Mouse (Mus musculus) midbrain, embryonic 13.5 days (tissue): ENCODE results near the gene Hs6st1. TPM values are rescaled to one million over a fixed set of nuclear protein-coding genes. Genes with fewer than 3 reads are reported as not detected.
A peak's percentile ranks its signal among the peaks of the same experiment; 100 is the strongest.

Experiments
- ATAC-seq: fragments of 200-750 bp; cut with Nextera tagmentation; 2 replicates; pipeline ENCODE4 v1.8.0; 2017; ENCODE audit warnings: mild to moderate bottlenecking, moderate TSS enrichment, moderate library complexity
- H3K27ac ChIP-seq: fragments of 300-500 bp; sonication (generic); 2 replicates; pipeline ENCODE4 v1.5.1; 2015; ENCODE audit warnings: inconsistent platforms, mild to moderate bottlenecking, moderate library complexity
- H3K27me3 ChIP-seq: fragments of 300-500 bp; sonication (generic); 2 replicates; pipeline ENCODE4 v1.6.1; 2015; ENCODE audit warnings: mild to moderate bottlenecking, inconsistent platforms
- H3K36me3 ChIP-seq: fragments of 300-500 bp; sonication (generic); 2 replicates; pipeline ENCODE4 v1.6.1; 2015; ENCODE audit warnings: mild to moderate bottlenecking, inconsistent platforms
- H3K4me1 ChIP-seq: fragments of 300-500 bp; sonication (generic); replicated peaks from 2 replicates; pipeline ENCODE4 v1.6.1; 2015; ENCODE audit warnings: inconsistent platforms
- H3K4me2 ChIP-seq: fragments of 300-500 bp; sonication (generic); replicated peaks from 2 replicates; pipeline ENCODE4 v1.6.1; 2015; ENCODE audit warnings: moderate library complexity, mild to moderate bottlenecking, inconsistent platforms
- H3K4me3 ChIP-seq: fragments of 300-500 bp; sonication (generic); replicated peaks from 2 replicates; pipeline ENCODE4 v1.5.1; 2015; ENCODE audit warnings: mild to moderate bottlenecking, inconsistent platforms
- H3K9ac ChIP-seq: fragments of 300-500 bp; sonication (generic); replicated peaks from 2 replicates; pipeline ENCODE4 v1.6.1; 2015; ENCODE audit warnings: mild to moderate bottlenecking, inconsistent platforms
- H3K9me3 ChIP-seq: fragments of 300-500 bp; sonication (generic); 2 replicates; pipeline ENCODE4 v1.6.1; 2016; ENCODE audit warnings: mild to moderate bottlenecking, inconsistent platforms
- WGBS: fragments of 180-500 bp; shearing (Covaris S2); methylation state at CpG from one replicate; pipeline ENCODE4 v1.1.7; 2015; 5-methylcytosine and 5-hydroxymethylcytosine counted together
- polyA plus RNA-seq: library from polyadenylated mRNA; unstranded; fragments of >200 nt; fragmentation: Nextera tagmentation; extraction: Ambion mirVana; gene quantifications from 2 replicates; pipeline ENCODE4 v1.2.1, GENCODE M21; 2015

The Hs6st1 gene
- polyA plus RNA-seq, 1 experiment from 2014 or later, result 10.4 TPM

- ATAC-seq, result no peak
- H3K4me2 ChIP-seq, result no peak overlapping the region
- H3K36me3 ChIP-seq, result 0 out of 2 replicates have a peak, but pooled peaks cover under 1% of the 10 kb centered on the region
- H3K4me1 ChIP-seq, result peaks cover 63% of the 10 kb centered on the region
- H3K9me3 ChIP-seq, result no peaks in the 10 kb centered on the region
- H3K27ac ChIP-seq, result no peak overlapping the region
- WGBS, result 89% methylated on average over 6 of the region's 6 CpGs
- peaks cover 7% of the 10 kb centered on the region; the same call in 1 of the 2 replicates for H3K27me3 ChIP-seq
- H3K9ac ChIP-seq, result no peak overlapping the region
- H3K4me3 ChIP-seq, result no peak overlapping the region
These were observed 1.8 kb upstream of the Hs6st1 start for GRCm38 (mm10) chr1:36066216-36066980.

GRCm38 (mm10) chr1:36067201-36067600, 999 bp upstream of the Hs6st1 start:
- Histone ChIP-seq H3K27ac (no peak overlapping the region), H3K4me3 (no peak overlapping the region), H3K36me3 (0 out of 2 replicates have a peak, but pooled peaks cover 2% of the 10 kb centered on the region), H3K9ac (no peak overlapping the region), H3K4me1 (peaks cover 71% of the 10 kb centered on the region), H3K27me3 (peaks cover 6% of the 10 kb centered on the region; the same call in 1 of the 2 replicates), H3K4me2 (no peak overlapping the region), H3K9me3 (no peaks in the 10 kb centered on the region)
- 77% methylated on average over 4 of the region's 4 CpGs for WGBS
- no peak for ATAC-seq

GRCm38 (mm10) chr1:36067611-36068010, 589 bp upstream of the Hs6st1 start:
- H3K4me2 ChIP-seq, result peak overlapping the region; percentile 73
- H3K4me1 ChIP-seq, result peaks cover 75% of the 10 kb centered on the region
- peak; percentile 0; the same call in 1 of the 2 replicates for ATAC-seq
- 0 out of 2 replicates have a peak, but pooled peaks cover 2% of the 10 kb centered on the region for H3K36me3 ChIP-seq
- H3K4me3 ChIP-seq, result peak overlapping the region; percentile 64
- peaks cover 3% of the 10 kb centered on the region; the same call in 1 of the 2 replicates for H3K27me3 ChIP-seq
- WGBS, result 18% methylated on average over 12 of the region's 12 CpGs
- H3K9ac ChIP-seq, result peak overlapping the region; percentile 62
- H3K27ac ChIP-seq, result 0 out of 2 replicates have a peak overlapping the region, but pooled peaks have one; percentile 82
- H3K9me3 ChIP-seq, result no peaks in the 10 kb centered on the region

GRCm38 (mm10) chr1:36068531-36069120, 426 bp downstream of the Hs6st1 start:
- peak overlapping the region; percentile 73 for H3K4me2 ChIP-seq
- peaks cover 77% of the 10 kb centered on the region for H3K4me1 ChIP-seq
- WGBS, result under 1% methylated on average over 45 of the region's 76 CpGs
- ATAC-seq, result peak; percentile 5; the same call in 1 of the 2 replicates
- peak overlapping the region; percentile 64 for H3K4me3 ChIP-seq
- H3K9me3 ChIP-seq, result no peaks in the 10 kb centered on the region
- H3K36me3 ChIP-seq, result peaks cover 5% of the 10 kb centered on the region; the same call in 1 of the 2 replicates
- peak overlapping the region; percentile 82 for H3K27ac ChIP-seq
- peak overlapping the region; percentile 79 for H3K9ac ChIP-seq
- H3K27me3 ChIP-seq, result peaks cover 3% of the 10 kb centered on the region; the same call in 1 of the 2 replicates

GRCm38 (mm10) chr1:36069291-36069771, 1.1 kb downstream of the Hs6st1 start:
- Histone ChIP-seq H3K27ac (peak overlapping the region; percentile 82), H3K36me3 (peaks cover 5% of the 10 kb centered on the region; the same call in 1 of the 2 replicates), H3K27me3 (peaks cover 3% of the 10 kb centered on the region; the same call in 1 of the 2 replicates), H3K4me3 (peak overlapping the region; percentile 64), H3K9ac (peak overlapping the region; percentile 79), H3K4me1 (peaks cover 74% of the 10 kb centered on the region), H3K9me3 (no peaks in the 10 kb centered on the region), H3K4me2 (peak overlapping the region; percentile 73)
- ATAC-seq, result peak; percentile 5; the same call in 1 of the 2 replicates
- under 1% methylated on average over 13 of the region's 13 CpGs for WGBS

GRCm38 (mm10) chr1:36070190-36070589, 2.0 kb downstream of the Hs6st1 start:
- no peak for ATAC-seq
- WGBS, result 31% methylated on average over 6 of the region's 6 CpGs

GRCm38 (mm10) chr1:36070740-36071139, 2.5 kb downstream of the Hs6st1 start:
- Histone ChIP-seq H3K4me2 (peak overlapping the region; percentile 73), H3K27ac (no peak overlapping the region), H3K36me3 (peaks cover 5% of the 10 kb centered on the region; the same call in 1 of the 2 replicates), H3K9me3 (no peaks in the 10 kb centered on the region), H3K4me1 (peaks cover 76% of the 10 kb centered on the region), H3K27me3 (peaks cover 3% of the 10 kb centered on the region; the same call in 1 of the 2 replicates), H3K9ac (peak overlapping the region; percentile 79), H3K4me3 (peak overlapping the region; percentile 64)
- WGBS, result 42% methylated on average over 2 of the region's 3 CpGs
- no peak for ATAC-seq

More at GRCm38 (mm10) chr1:36070190-36070589, 2.0 kb downstream of the Hs6st1 start:
- no peak overlapping the region for H3K27ac ChIP-seq
- H3K9ac ChIP-seq, result peak overlapping the region; percentile 79
- H3K36me3 ChIP-seq, result peaks cover 5% of the 10 kb centered on the region; the same call in 1 of the 2 replicates
- no peaks in the 10 kb centered on the region for H3K9me3 ChIP-seq
- H3K4me2 ChIP-seq, result peak overlapping the region; percentile 73
- peaks cover 76% of the 10 kb centered on the region for H3K4me1 ChIP-seq
- H3K4me3 ChIP-seq, result peak overlapping the region; percentile 64
- H3K27me3 ChIP-seq, result peaks cover 3% of the 10 kb centered on the region; the same call in 1 of the 2 replicates

- WGBS, result 73% methylated on average over 7 of the region's 7 CpGs
- Histone ChIP-seq H3K9me3 (no peaks in the 10 kb centered on the region), H3K27ac (no peak overlapping the region), H3K4me3 (peak overlapping the region; percentile 64), H3K4me2 (peak overlapping the region; percentile 73), H3K4me1 (peaks cover 78% of the 10 kb centered on the region), H3K9ac (peak overlapping the region; percentile 79; the same call in 1 of the 2 replicates), H3K27me3 (peaks cover 3% of the 10 kb centered on the region; the same call in 1 of the 2 replicates), H3K36me3 (peaks cover 5% of the 10 kb centered on the region; the same call in 1 of the 2 replicates)
- no peak for ATAC-seq
These were observed 3.0 kb downstream of the Hs6st1 start for GRCm38 (mm10) chr1:36071176-36071575.

GRCm38 (mm10) chr1:36071611-36072010, 3.4 kb downstream of the Hs6st1 start:
- Histone ChIP-seq H3K27me3 (peaks cover 1% of the 10 kb centered on the region; the same call in 1 of the 2 replicates), H3K9me3 (no peaks in the 10 kb centered on the region), H3K27ac (no peak overlapping the region), H3K36me3 (peaks cover 5% of the 10 kb centered on the region; the same call in 1 of the 2 replicates), H3K4me2 (peak overlapping the region; percentile 73), H3K4me3 (peak overlapping the region; percentile 64), H3K9ac (peak overlapping the region; percentile 79), H3K4me1 (peaks cover 82% of the 10 kb centered on the region)
- 81% methylated on average over 3 of the region's 3 CpGs for WGBS
- no peak for ATAC-seq

GRCm38 (mm10) chr1:36072588-36073556, 4.7 kb downstream of the Hs6st1 start:
- H3K27me3 ChIP-seq, result no peaks in the 10 kb centered on the region
- H3K9ac ChIP-seq, result peak overlapping the region; percentile 45; the same call in 1 of the 2 replicates
- H3K36me3 ChIP-seq, result peaks cover 8% of the 10 kb centered on the region; the same call in 1 of the 2 replicates
- H3K4me3 ChIP-seq, result peak overlapping the region; percentile 64
- no peak for ATAC-seq
- no peak overlapping the region for H3K27ac ChIP-seq
- peaks cover 88% of the 10 kb centered on the region for H3K4me1 ChIP-seq
- 61% methylated on average over 11 of the region's 11 CpGs for WGBS
- peak overlapping the region; percentile 73 for H3K4me2 ChIP-seq
- H3K9me3 ChIP-seq, result no peaks in the 10 kb centered on the region
